Mouse (Mus musculus): ENCODE data around the gene Hist1h2bb. TPM values are rescaled to one million over a fixed set of nuclear protein-coding genes. Genes with fewer than 3 reads are reported as not detected.
"Not testable (repeated sequence)": the region's sequence is repeated elsewhere in the genome, so short reads cannot be mapped to it uniquely, and the experiment has no call there.

Hist1h2bb gene
- polyA plus RNA-seq, 1 experiment from 2014 or later = 0.37 TPM

GRCm38 (mm10) chr13:23708654-23709053 is 37.9 kb upstream of the Hist1h2bb start:
- no peak overlapping the region for H3K27ac ChIP-seq (ENCODE audit: low read depth, low read length)
- H3K9ac ChIP-seq (ENCODE audit: low read depth, low read length) = no peak overlapping the region
- H3K4me3 ChIP-seq (ENCODE audit: low read depth, low read length) = no peak overlapping the region
- H3K9me3 ChIP-seq (ENCODE audit: control insufficient read depth) = no peaks in the 10 kb centered on the region
- H3K4me2 ChIP-seq (replicated peaks; ENCODE audit: low read depth) = no peak overlapping the region
- H3K36me3 ChIP-seq (ENCODE audit: control insufficient read depth, insufficient read depth) = no peaks in the 10 kb centered on the region
- no peaks in the 10 kb centered on the region for H3K4me1 ChIP-seq (replicated peaks; ENCODE audit: control insufficient read depth, insufficient read depth, low read length)
- WGBS = 78% methylated on average over 4 of the region's 4 CpGs
- H3K27me3 ChIP-seq (replicated peaks; ENCODE audit: control insufficient read depth, insufficient read depth, low read length) = no peaks in the 10 kb centered on the region
- TF ChIP-seq CTCF (IDR thresholded peaks at IDR 0.05; ENCODE audit: low read depth) = no peak
- ATAC-seq = no peak

- Histone ChIP-seq H3K9ac (ENCODE audit: low read depth, low read length) (peak overlapping the region; percentile 73), H3K27me3 (replicated peaks; ENCODE audit: control insufficient read depth, insufficient read depth, low read length) (no peaks in the 10 kb centered on the region), H3K9me3 (ENCODE audit: control insufficient read depth) (no peaks in the 10 kb centered on the region), H3K4me1 (replicated peaks; ENCODE audit: control insufficient read depth, insufficient read depth, low read length) (no peaks in the 10 kb centered on the region), H3K4me3 (ENCODE audit: low read depth, low read length) (peak overlapping the region; percentile 55), H3K36me3 (ENCODE audit: control insufficient read depth, insufficient read depth) (no peaks in the 10 kb centered on the region), H3K27ac (ENCODE audit: low read depth, low read length) (peak overlapping the region; percentile 77), H3K4me2 (replicated peaks; ENCODE audit: low read depth) (peak overlapping the region; percentile 83)
- 29% methylated on average over 14 of the region's 15 CpGs for WGBS
- TF ChIP-seq CTCF (IDR thresholded peaks at IDR 0.05; ENCODE audit: low read depth) = no peak
- peak; percentile 21; the same call in 1 of the 2 replicates for ATAC-seq
Observed at GRCm38 (mm10) chr13:23709714-23710373, 36.7 kb upstream of the Hist1h2bb start.

GRCm38 (mm10) chr13:23710374-23711089 is 36.0 kb upstream of the Hist1h2bb start, which contains the start of gene Hfe:
TSS of gene Hfe (minus strand) at chr13:23710854.
- H3K36me3 ChIP-seq (ENCODE audit: control insufficient read depth, insufficient read depth) = no peaks in the 10 kb centered on the region
- peak within 1 kb of the TSS; percentile 77 for H3K27ac ChIP-seq (ENCODE audit: low read depth, low read length)
- H3K4me3 ChIP-seq (ENCODE audit: low read depth, low read length) = peak within 1 kb of the TSS; percentile 55
- WGBS = 4% methylated on average over 17 of the region's 17 CpGs
- H3K4me1 ChIP-seq (replicated peaks; ENCODE audit: control insufficient read depth, insufficient read depth, low read length) = no peaks in the 10 kb centered on the region
- H3K27me3 ChIP-seq (replicated peaks; ENCODE audit: control insufficient read depth, insufficient read depth, low read length) = no peaks in the 10 kb centered on the region
- no peaks in the 10 kb centered on the region for H3K9me3 ChIP-seq (ENCODE audit: control insufficient read depth)
- no peak for TF ChIP-seq CTCF (IDR thresholded peaks at IDR 0.05; ENCODE audit: low read depth)
- ATAC-seq = peak; percentile 76
- peak within 1 kb of the TSS; percentile 83 for H3K4me2 ChIP-seq (replicated peaks; ENCODE audit: low read depth)
- H3K9ac ChIP-seq (ENCODE audit: low read depth, low read length) = peak within 1 kb of the TSS; percentile 73

GRCm38 (mm10) chr13:23716261-23717042 is 30.1 kb upstream of the Hist1h2bb start:
- no peak for ATAC-seq

GRCm38 (mm10) chr13:23717176-23717575 is 29.4 kb upstream of the Hist1h2bb start:
- H3K36me3 ChIP-seq (ENCODE audit: control insufficient read depth, insufficient read depth) = no peaks in the 10 kb centered on the region
- no peak for TF ChIP-seq CTCF (IDR thresholded peaks at IDR 0.05; ENCODE audit: low read depth)
- H3K4me3 ChIP-seq (ENCODE audit: low read depth, low read length) = no peak overlapping the region
- ATAC-seq = no peak
- H3K9me3 ChIP-seq (ENCODE audit: control insufficient read depth) = no peaks in the 10 kb centered on the region
- no peak overlapping the region for H3K9ac ChIP-seq (ENCODE audit: low read depth, low read length)
- H3K4me2 ChIP-seq (replicated peaks; ENCODE audit: low read depth) = no peak overlapping the region
- WGBS = 60% methylated on average over 11 of the region's 11 CpGs
- H3K27ac ChIP-seq (ENCODE audit: low read depth, low read length) = no peak overlapping the region
- H3K4me1 ChIP-seq (replicated peaks; ENCODE audit: control insufficient read depth, insufficient read depth, low read length) = no peaks in the 10 kb centered on the region
- H3K27me3 ChIP-seq (replicated peaks; ENCODE audit: control insufficient read depth, insufficient read depth, low read length) = no peaks in the 10 kb centered on the region

More at GRCm38 (mm10) chr13:23716261-23717042, 30.1 kb upstream of the Hist1h2bb start:
- Histone ChIP-seq H3K9ac (ENCODE audit: low read depth, low read length) (no peak overlapping the region), H3K27me3 (replicated peaks; ENCODE audit: control insufficient read depth, insufficient read depth, low read length) (no peaks in the 10 kb centered on the region), H3K36me3 (ENCODE audit: control insufficient read depth, insufficient read depth) (no peaks in the 10 kb centered on the region), H3K4me1 (replicated peaks; ENCODE audit: control insufficient read depth, insufficient read depth, low read length) (no peaks in the 10 kb centered on the region), H3K4me2 (replicated peaks; ENCODE audit: low read depth) (no peak overlapping the region), H3K27ac (ENCODE audit: low read depth, low read length) (no peak overlapping the region), H3K4me3 (ENCODE audit: low read depth, low read length) (no peak overlapping the region), H3K9me3 (ENCODE audit: control insufficient read depth) (no peaks in the 10 kb centered on the region)
- WGBS = 74% methylated on average over 5 of the region's 5 CpGs
- TF ChIP-seq CTCF (IDR thresholded peaks at IDR 0.05; ENCODE audit: low read depth) = no peak

- H3K4me2 ChIP-seq (replicated peaks; ENCODE audit: low read depth); H3K9ac ChIP-seq (ENCODE audit: low read depth, low read length); H3K9me3 ChIP-seq (ENCODE audit: control insufficient read depth); ATAC-seq; H3K27ac ChIP-seq (ENCODE audit: low read depth, low read length); H3K4me3 ChIP-seq (ENCODE audit: low read depth, low read length); H3K27me3 ChIP-seq (replicated peaks; ENCODE audit: control insufficient read depth, insufficient read depth, low read length); H3K36me3 ChIP-seq (ENCODE audit: control insufficient read depth, insufficient read depth); H3K4me1 ChIP-seq (replicated peaks; ENCODE audit: control insufficient read depth, insufficient read depth, low read length): not testable (repeated sequence)
- 22% methylated on average over 2 of the region's 2 CpGs for WGBS
Observed at GRCm38 (mm10) chr13:23717593-23718245, 28.8 kb upstream of the Hist1h2bb start.

Measured in intestine, postnatal 0 days (tissue).